ENCODE assay signal across 8 mouse cellular contexts in the genomic region with DNA sequence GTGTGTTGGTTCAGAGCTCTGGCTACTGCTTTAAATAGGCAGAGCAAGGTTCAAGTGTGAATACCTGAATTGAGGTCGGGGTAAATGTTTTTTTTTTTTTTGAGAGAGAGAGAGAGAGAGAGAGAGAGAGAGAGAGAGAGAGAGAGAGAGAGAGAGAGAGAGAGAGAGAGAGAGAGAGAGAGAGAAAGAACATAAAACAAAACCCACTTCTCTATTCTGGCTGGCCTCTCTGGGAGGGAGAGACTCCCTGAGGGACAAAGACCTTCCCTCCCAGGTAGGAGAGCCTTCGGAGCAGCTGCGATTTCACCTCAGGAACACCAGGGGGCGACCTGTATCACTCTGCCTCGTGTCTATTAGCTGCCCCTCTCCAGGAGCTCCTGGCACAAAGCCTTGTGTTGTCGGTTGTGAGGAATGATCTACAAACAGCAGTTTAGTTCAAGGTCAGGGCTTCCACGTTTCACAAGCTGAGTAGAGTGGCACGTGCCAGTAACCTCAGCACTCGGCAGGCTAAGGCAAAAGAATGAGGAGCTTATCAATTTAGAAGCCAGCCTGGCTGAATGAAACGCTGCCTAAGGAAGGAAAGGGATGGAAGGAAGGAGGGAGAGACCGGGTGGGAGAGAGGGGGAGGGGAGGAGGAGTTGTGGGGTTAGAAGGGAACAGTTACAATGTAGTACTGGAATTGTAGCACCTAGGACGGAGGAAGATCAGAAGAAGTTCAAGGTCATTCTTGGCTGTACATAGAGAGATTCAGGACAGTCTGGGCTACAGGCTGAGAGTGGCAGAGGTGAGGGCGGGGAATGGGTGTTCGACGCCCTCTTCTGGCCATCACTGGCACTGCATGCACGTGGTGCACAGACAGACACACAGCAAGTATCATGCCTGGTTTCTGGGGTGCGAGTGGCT. TPM values are rescaled to one million over a fixed set of nuclear protein-coding genes. Genes with fewer than 3 reads are reported as not detected.
DNase-seq lines count a peak whose midpoint lies in the region; ATAC-seq lines count a peak whose summit lies in the region.

No protein-coding gene starts in this region.

- peak; percentile 97 for DNase-seq in 3T3-L1 (ENCODE audit: low read depth, low spot score)
- DNase-seq in adrenal gland, postnatal 14 days, result peak; percentile 95
- peak; percentile 85 for DNase-seq in embryonic facial prominence, embryonic 10.5 days (ENCODE audit: low spot score)
- peak; percentile 88 to 89 for DNase-seq in heart, adult 18-20 months
- peak; percentile 84 for DNase-seq in kidney, adult 18-20 months
- peak; percentile 22 to 60 for DNase-seq in spleen, adult 18-20 months

- H3K36me3 ChIP-seq in embryonic facial prominence, embryonic 10.5 days (replicated peaks), result no peaks in the 10 kb centered on the region
- H3K36me3 ChIP-seq in limb, embryonic 12.5 days, result no peaks in the 10 kb centered on the region
- H3K36me3 ChIP-seq in midbrain, embryonic 15.5 days (replicated peaks), result no peaks in the 10 kb centered on the region

- ATAC-seq in limb, embryonic 12.5 days (ENCODE audit: insufficient number of reproducible peaks, insufficient read depth, low FRiP score, low TSS enrichment, low read depth), result peak; percentile 67
- peak; percentile 69 for ATAC-seq in midbrain, embryonic 15.5 days (replicated peaks)

- H3K9me3 ChIP-seq in embryonic facial prominence, embryonic 10.5 days, result no peaks in the 10 kb centered on the region
- no peaks in the 10 kb centered on the region for H3K9me3 ChIP-seq in limb, embryonic 12.5 days
- no peaks in the 10 kb centered on the region for H3K9me3 ChIP-seq in midbrain, embryonic 15.5 days

- H3K4me1 ChIP-seq in embryonic facial prominence, embryonic 10.5 days, result peaks cover 14% of the 10 kb centered on the region
- H3K4me1 ChIP-seq in limb, embryonic 12.5 days (replicated peaks), result no peaks in the 10 kb centered on the region; the same call in 1 of the 2 replicates
- H3K4me1 ChIP-seq in midbrain, embryonic 15.5 days, result peaks cover 6% of the 10 kb centered on the region; the same call in 1 of the 2 replicates

- no peak overlapping the region for H3K9ac ChIP-seq in limb, embryonic 12.5 days (replicated peaks)
- H3K9ac ChIP-seq in midbrain, embryonic 15.5 days, result no peak overlapping the region

- peak overlapping the region; percentile 44 for H3K4me3 ChIP-seq in embryonic facial prominence, embryonic 10.5 days
- peak overlapping the region; percentile 8; the same call in 1 of the 2 replicates for H3K4me3 ChIP-seq in limb, embryonic 12.5 days (replicated peaks)
- H3K4me3 ChIP-seq in midbrain, embryonic 15.5 days, result 0 out of 2 replicates have a peak overlapping the region, but pooled peaks have one; percentile 2

- 13% methylated on average over 17 of the region's 17 CpGs for WGBS in embryonic facial prominence, embryonic 10.5 days
- WGBS in limb, embryonic 12.5 days, result 12% methylated on average over 17 of the region's 17 CpGs
- 10% methylated on average over 17 of the region's 17 CpGs for WGBS in midbrain, embryonic 15.5 days

- H3K27ac ChIP-seq in embryonic facial prominence, embryonic 10.5 days (replicated peaks), result peak overlapping the region; percentile 84
- H3K27ac ChIP-seq in limb, embryonic 12.5 days, result peak overlapping the region; percentile 53; the same call in 1 of the 2 replicates
- H3K27ac ChIP-seq in midbrain, embryonic 15.5 days, result peak overlapping the region; percentile 67

- H3K4me2 ChIP-seq in limb, embryonic 12.5 days, result peak overlapping the region; percentile 45
- peak overlapping the region; percentile 33 for H3K4me2 ChIP-seq in midbrain, embryonic 15.5 days

- H3K27me3 ChIP-seq in embryonic facial prominence, embryonic 10.5 days (replicated peaks; ENCODE audit: low read depth, poor library complexity, severe bottlenecking), result no peaks in the 10 kb centered on the region
- no peaks in the 10 kb centered on the region for H3K27me3 ChIP-seq in limb, embryonic 12.5 days
- no peaks in the 10 kb centered on the region for H3K27me3 ChIP-seq in midbrain, embryonic 15.5 days (replicated peaks)

RNA-seq across cellular contexts. Expression of gene Nrsn2, which starts 12.9 kb away (rescaled TPM):
- 2.8 and 3.0 TPM in 2 replicates for total RNA-seq in adrenal gland, postnatal 14 days (2021)
- polyA plus RNA-seq in embryonic facial prominence, embryonic 10.5 days (2016; fragmentation: Nextera tagmentation; extraction: Ambion mirVana), result 0.87 and 2.5 TPM in 2 replicates
- not detected for total RNA-seq in heart, adult 18-20 months (2021)
- polyA plus RNA-seq in limb, embryonic 12.5 days (2016; fragmentation: Nextera tagmentation; extraction: Ambion mirVana), result 2.2 and 3.0 TPM in 2 replicates
- 49.4 and 51.0 TPM in 2 replicates for polyA plus RNA-seq in midbrain, embryonic 15.5 days (2015; fragmentation: Nextera tagmentation; extraction: Ambion mirVana)

RNA-seq across cellular contexts. Expression of gene Trib3, which starts 19.7 kb away (rescaled TPM):
- total RNA-seq in adrenal gland, postnatal 14 days (2021), result 4.5 and 6.0 TPM in 2 replicates
- polyA plus RNA-seq in embryonic facial prominence, embryonic 10.5 days (2016; fragmentation: Nextera tagmentation; extraction: Ambion mirVana), result 2.5 and 3.0 TPM in 2 replicates
- 1 to 10 TPM; 2.8 to 3.8 TPM for total RNA-seq in heart, adult 18-20 months (2021)
- polyA plus RNA-seq in limb, embryonic 12.5 days (2016; fragmentation: Nextera tagmentation; extraction: Ambion mirVana), result 3.0 and 3.6 TPM in 2 replicates
- polyA plus RNA-seq in midbrain, embryonic 15.5 days (2015; fragmentation: Nextera tagmentation; extraction: Ambion mirVana), result 1.9 and 2.0 TPM in 2 replicates

RNA-seq across cellular contexts. Expression of gene Rbck1, which starts 31.0 kb away (rescaled TPM):
- 104 and 107 TPM in 2 replicates for total RNA-seq in adrenal gland, postnatal 14 days (2021)
- 96.2 and 98.1 TPM in 2 replicates for polyA plus RNA-seq in embryonic facial prominence, embryonic 10.5 days (2016; fragmentation: Nextera tagmentation; extraction: Ambion mirVana)
- 10 to 100 TPM; 45.8 to 46.9 TPM for total RNA-seq in heart, adult 18-20 months (2021)
- polyA plus RNA-seq in limb, embryonic 12.5 days (2016; fragmentation: Nextera tagmentation; extraction: Ambion mirVana), result 72.9 and 79.2 TPM in 2 replicates
- 117 and 120 TPM in 2 replicates for polyA plus RNA-seq in midbrain, embryonic 15.5 days (2015; fragmentation: Nextera tagmentation; extraction: Ambion mirVana)

RNA-seq across cellular contexts. Expression of gene Sox12, which starts 34.4 kb away (rescaled TPM):
- 14.7 and 16.0 TPM in 2 replicates for total RNA-seq in adrenal gland, postnatal 14 days (2021)
- 10.6 and 11.5 TPM in 2 replicates for polyA plus RNA-seq in embryonic facial prominence, embryonic 10.5 days (2016; fragmentation: Nextera tagmentation; extraction: Ambion mirVana)
- total RNA-seq in heart, adult 18-20 months (2021), result 1 to 10 TPM; 5.7 to 5.8 TPM
- polyA plus RNA-seq in limb, embryonic 12.5 days (2016; fragmentation: Nextera tagmentation; extraction: Ambion mirVana), result 15.6 and 16.8 TPM in 2 replicates
- polyA plus RNA-seq in midbrain, embryonic 15.5 days (2015; fragmentation: Nextera tagmentation; extraction: Ambion mirVana), result 15.4 and 17.0 TPM in 2 replicates

RNA-seq across cellular contexts. Expression of gene Zcchc3, which starts 51.3 kb away (rescaled TPM):
- 8.3 and 9.9 TPM in 2 replicates for total RNA-seq in adrenal gland, postnatal 14 days (2021)
- 53.4 and 58.3 TPM in 2 replicates for polyA plus RNA-seq in embryonic facial prominence, embryonic 10.5 days (2016; fragmentation: Nextera tagmentation; extraction: Ambion mirVana)
- 1 to 10 TPM; 5.0 to 5.8 TPM for total RNA-seq in heart, adult 18-20 months (2021)
- polyA plus RNA-seq in limb, embryonic 12.5 days (2016; fragmentation: Nextera tagmentation; extraction: Ambion mirVana), result 74.1 and 76.6 TPM in 2 replicates
- polyA plus RNA-seq in midbrain, embryonic 15.5 days (2015; fragmentation: Nextera tagmentation; extraction: Ambion mirVana), result 18.0 and 20.2 TPM in 2 replicates

Comparison
In these comparisons a context has a peak if more than half of its experiments do, and no peak if none do; other contexts are left out.
1. Peak in every context shown above with its lines: DNase-seq, ATAC-seq, H3K4me3 ChIP-seq and H3K27ac ChIP-seq.
2. DNase-seq: peak in every context shown above with its lines; median percentile 97 in 3T3-L1; 95 in adrenal gland, postnatal 14 days; 88 in heart, adult 18-20 months; 85 in embryonic facial prominence, embryonic 10.5 days; 84 in kidney, adult 18-20 months; 41 in spleen, adult 18-20 months.
3. RNA of gene Nrsn2, which starts 12.9 kb away (polyA plus RNA-seq): 49.4 to 51.0 TPM in midbrain, embryonic 15.5 days; 0.87 to 2.5 TPM in embryonic facial prominence, embryonic 10.5 days and 2.2 to 3.0 TPM in limb, embryonic 12.5 days; every median in the first group is over 10 times any median in the second.